Mouse (Mus musculus): ENCODE data around the gene Slc13a2.

GRCm38 (mm10) chr11:78416854-78417253, 5.2 kb downstream of the Slc13a2 start:
- TF ChIP-seq FLI1 (IDR thresholded peaks at IDR 0.05; ENCODE audit: low read length) (no peak), GATA1 (IDR thresholded peaks at IDR 0.05; ENCODE audit: borderline replicate concordance, low read length) (no peak)

Measured in megakaryocyte, embryonic 14.5 days (primary cell).